Mouse (Mus musculus): ENCODE results near the gene Zfp444.
A peak's percentile ranks its signal among the peaks of the same experiment; 100 is the strongest.

GRCm38 (mm10) chr7:6126690-6127448, 45.2 kb upstream of the Zfp444 start:
- no peak for TF ChIP-seq ZNF384 (IDR thresholded peaks at IDR 0.05; ENCODE audit: low read depth, low read length)
- TF ChIP-seq ZC3H11A (IDR thresholded peaks at IDR 0.05; ENCODE audit: borderline replicate concordance, low read depth, low read length) = peak; percentile 62; the same call in 1 of the 2 replicates
